Mouse (Mus musculus): ENCODE measurements at regions not wholly inside any gene's neighbourhood (a gene's known extent, or its start where the extent isn't known, plus 50 kb on each side); places are given as distances from the start of the nearest gene placed in this dataset.

- DNase-seq (ENCODE audit: low spot score in 2 of 2) = no peak
Measured at GRCm38 (mm10) chr12:95558706-95559406, 133.2 kb upstream of the Flrt2 start.

DNA sequence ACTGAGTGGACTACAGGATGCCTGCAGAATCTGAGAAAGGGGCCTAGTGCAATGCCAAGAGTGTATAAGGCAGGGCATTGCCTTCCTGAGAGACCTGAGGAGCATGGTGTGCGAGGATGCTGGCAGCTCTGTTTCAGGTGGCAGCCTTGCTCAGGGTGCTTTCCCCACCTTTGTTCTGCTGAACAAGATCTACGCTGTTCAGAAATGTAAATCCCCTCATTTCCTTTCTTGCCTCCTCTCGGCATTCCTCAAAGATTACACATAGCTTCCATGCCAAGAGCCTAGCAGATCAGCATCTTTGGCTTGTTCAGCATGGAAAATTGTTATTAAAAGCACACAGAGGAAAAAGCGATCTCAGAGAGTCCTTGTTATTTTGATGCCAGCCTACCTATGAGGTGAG is 128.6 kb upstream of the Flrt2 start:
- DNase-seq (ENCODE audit: low spot score in 2 of 2) = no peak

GRCm38 (mm10) chr12:95576772-95577171 is 115.3 kb upstream of the Flrt2 start:
- DNase-seq (ENCODE audit: low spot score in 2 of 2) = peak in 1 of 2 experiments; percentile 14

DNA sequence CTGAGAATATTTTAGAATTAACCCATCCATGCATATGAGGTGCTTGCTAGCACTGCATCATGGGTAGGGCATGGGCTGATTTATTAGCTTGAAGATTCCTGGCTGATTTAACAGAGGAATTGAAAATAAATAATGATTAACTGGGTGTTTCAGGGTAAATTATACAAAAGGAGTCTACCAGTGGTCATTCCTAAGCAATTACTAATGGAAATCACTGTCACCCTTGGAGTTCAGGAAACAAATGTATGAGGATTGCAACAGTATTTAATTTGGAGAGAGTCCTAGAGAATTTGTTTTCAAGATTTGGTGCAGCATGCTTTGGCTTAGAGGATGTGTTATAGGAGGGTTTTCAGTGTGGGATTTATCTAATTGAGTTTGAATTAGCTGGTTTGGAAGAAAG is 103.0 kb upstream of the Flrt2 start:
- DNase-seq (ENCODE audit: low spot score in 2 of 2) = no peak

DNA sequence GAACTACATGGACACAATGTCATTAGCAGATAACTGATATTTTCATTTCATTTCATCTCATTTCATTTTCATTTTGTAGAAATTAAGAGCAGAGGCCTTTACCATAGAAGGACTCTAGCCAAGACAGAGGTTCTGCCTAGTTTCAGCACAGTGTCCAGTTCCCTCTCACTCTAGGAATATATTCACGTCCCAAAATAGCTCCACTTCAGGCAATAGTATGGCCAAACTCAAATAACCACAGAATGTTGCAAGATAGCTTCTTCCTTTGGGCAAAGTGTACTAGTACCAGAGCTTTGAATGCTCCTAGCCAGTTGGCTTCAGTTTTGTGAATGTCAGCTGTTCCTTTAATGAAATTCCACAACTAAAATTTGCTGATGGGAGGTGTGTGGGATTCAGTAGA is 72.7 kb upstream of the Flrt2 start:
- DNase-seq (ENCODE audit: low spot score in 2 of 2) = no peak

DNA sequence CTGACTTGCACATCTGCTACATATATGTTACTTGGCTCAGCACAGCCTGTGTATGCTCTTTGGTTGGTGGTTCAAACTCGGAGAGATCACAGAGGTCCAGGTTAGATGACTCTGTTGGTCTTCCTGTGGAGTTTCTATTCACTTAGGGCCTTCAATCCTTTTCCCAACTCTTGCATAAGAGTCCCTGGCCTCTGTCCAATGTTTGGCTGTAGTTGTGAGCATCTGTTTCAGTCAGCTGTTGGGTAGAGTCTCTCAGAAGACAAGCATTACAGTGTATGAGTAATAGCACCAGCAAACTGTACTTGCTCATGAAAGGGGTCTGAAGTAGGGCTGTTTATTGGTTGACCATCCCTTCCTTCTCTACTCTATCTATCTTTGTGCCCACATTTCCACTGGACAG is 61.0 kb upstream of the Flrt2 start:
- DNase-seq (ENCODE audit: low spot score in 2 of 2) = peak in 1 of 2 experiments; percentile 13

DNA sequence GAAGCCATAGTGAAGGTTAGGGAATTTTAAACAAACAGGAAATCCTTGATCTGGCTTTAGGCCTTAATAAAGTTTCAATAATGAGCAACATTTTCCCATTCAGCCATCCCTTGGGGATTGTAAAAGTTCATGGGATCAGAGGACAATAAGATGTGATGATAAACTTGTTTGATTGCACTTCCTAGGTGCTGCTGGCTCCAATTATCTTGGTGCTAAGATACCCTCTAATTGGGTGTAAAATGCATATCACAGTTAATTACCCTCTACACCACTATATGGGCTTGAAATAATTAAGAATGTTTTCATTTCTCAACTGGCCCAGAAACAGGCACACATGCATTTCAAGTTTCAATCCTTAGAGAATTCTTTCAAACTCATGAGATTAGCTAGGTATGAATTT is 55.4 kb upstream of the Flrt2 start:
- DNase-seq (ENCODE audit: low spot score in 2 of 2) = no peak

GRCm38 (mm10) chr12:95639892-95640291 is 52.1 kb upstream of the Flrt2 start:
- no peak for DNase-seq (ENCODE audit: low spot score in 2 of 2)

DNA sequence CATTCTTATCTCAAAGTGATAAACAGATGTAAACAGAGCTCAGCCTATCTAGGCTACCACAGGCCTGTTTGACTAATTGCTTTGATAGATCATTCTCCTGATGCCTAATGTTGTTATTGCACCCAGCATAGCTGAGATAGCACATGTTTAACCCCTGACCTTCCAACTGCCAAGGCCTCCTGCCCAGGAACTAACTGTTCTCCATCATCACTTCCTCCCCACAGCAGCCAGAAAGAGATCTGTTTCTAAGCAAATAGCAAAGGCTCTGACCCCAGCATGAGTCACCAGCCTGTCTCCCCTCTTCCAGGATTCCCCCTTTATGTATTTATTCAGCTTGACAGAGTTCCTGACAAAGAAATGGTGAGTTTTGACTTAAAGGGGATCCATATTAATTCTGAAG is 50.4 kb upstream of the Flrt2 start:
- DNase-seq (ENCODE audit: low spot score in 2 of 2) = no peak
